Mouse (Mus musculus) spleen, postnatal 4 days (tissue): Measurements from ENCODE around the gene Hgd.

Experiments
- DNase-seq, 2 experiments: peaks; one replicate each; pipeline ENCODE4 v3.0.0; 2022; ENCODE audit warnings: low spot score in 2 of 2

Gene Hgd

GRCm38 (mm10) chr16:37670666-37671283, 90.8 kb downstream of the Hgd start:
- DNase-seq, result no peak

- no peak for DNase-seq
These were observed 95.4 kb downstream of the Hgd start for GRCm38 (mm10) chr16:37675326-37675725.

- no peak for DNase-seq
These were observed 96.2 kb downstream of the Hgd start for GRCm38 (mm10) chr16:37676024-37676676.

- no peak for DNase-seq
These were observed 96.7 kb downstream of the Hgd start for GRCm38 (mm10) chr16:37676677-37677072.

- no peak for DNase-seq
These were observed 97.6 kb downstream of the Hgd start for GRCm38 (mm10) chr16:37677586-37677985.

GRCm38 (mm10) chr16:37680216-37680615, 100.3 kb downstream of the Hgd start:
- no peak for DNase-seq

- DNase-seq, result no peak
These were observed 100.9 kb downstream of the Hgd start for GRCm38 (mm10) chr16:37680831-37681230.
